Mouse (Mus musculus): ENCODE measurements at regions not wholly inside any gene's neighbourhood (a gene's known extent, or its start where the extent isn't known, plus 50 kb on each side); places are given as distances from the start of the nearest gene placed in this dataset.
A peak's percentile ranks its signal among the peaks of the same experiment; 100 is the strongest.

DNA sequence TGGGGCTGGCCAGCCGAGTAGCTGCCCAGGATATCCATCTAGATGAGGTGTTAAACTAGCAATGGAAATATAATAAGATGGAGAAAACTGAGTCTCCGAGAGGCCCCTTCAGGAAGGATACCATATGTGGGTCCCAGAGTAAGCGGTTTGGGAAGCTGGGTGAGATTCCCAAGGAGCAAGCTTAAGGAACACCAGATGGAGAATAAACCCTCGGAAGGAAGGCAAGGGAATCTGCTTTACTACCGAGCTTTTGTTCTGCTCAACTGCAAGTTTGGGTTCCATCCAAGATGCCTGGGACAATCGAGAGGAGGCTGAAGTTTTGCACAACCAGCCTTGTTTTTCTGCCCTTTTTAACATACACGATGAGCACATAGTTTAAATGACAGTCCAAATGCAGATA, 164.9 kb upstream of the Osr1 start:
- Histone ChIP-seq H3K9me3 (no peaks in the 10 kb centered on the region), H3K36me3 (no peaks in the 10 kb centered on the region), H3K27ac (no peak overlapping the region), H3K27me3 (ENCODE audit: insufficient read depth, poor library complexity, severe bottlenecking) (no peaks in the 10 kb centered on the region), H3K4me3 (no peak overlapping the region), H3K4me1 (no peaks in the 10 kb centered on the region)
- DNase-seq (ENCODE audit: low spot score) = no peak
- 76% methylated on average over 7 of the region's 7 CpGs for WGBS

DNA sequence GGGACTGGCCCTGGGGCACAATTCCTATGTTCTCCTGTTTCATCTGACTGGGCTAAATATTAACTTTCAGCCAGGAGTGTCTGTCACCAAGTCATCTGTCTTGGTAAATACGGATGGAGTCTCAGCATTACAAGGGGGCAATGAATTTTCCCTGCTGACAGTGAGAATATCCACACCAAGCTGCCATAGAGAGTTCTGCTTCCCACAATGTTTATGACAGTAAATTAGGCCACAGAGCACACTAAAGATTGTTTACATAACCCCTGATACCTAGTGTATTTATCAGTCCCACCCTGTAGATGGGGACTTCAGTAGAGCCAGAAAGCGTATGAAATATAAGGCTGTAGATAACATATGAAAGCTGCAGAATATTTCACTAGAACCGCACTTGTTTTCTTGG, 150.6 kb upstream of the Osr1 start:
- Histone ChIP-seq H3K4me3 (no peak overlapping the region), H3K9me3 (no peaks in the 10 kb centered on the region), H3K36me3 (no peaks in the 10 kb centered on the region), H3K4me1 (no peaks in the 10 kb centered on the region), H3K27me3 (ENCODE audit: insufficient read depth, poor library complexity, severe bottlenecking) (no peaks in the 10 kb centered on the region), H3K27ac (no peak overlapping the region)
- no peak for DNase-seq (ENCODE audit: low spot score)
- WGBS = 62% methylated on average over 3 of the region's 3 CpGs

DNA sequence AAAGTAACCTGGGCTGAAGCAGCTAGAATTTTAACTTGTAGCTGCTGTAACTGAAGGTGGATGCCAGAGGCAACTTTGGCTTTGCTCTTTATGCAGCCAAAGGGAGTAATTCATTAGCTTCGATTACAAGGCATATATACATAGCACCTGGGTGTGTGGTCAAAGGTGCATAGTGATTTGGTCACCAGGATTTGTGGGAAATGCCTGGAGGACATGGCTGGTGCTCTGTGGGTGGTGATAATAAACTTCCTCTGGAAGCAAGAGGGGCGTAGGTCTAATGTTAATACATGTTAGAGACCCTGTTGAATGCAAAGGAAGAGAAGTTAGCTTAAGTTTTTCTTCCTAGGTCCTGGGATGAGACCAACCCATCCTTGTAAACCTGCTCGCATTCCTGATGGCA, 139.3 kb upstream of the Osr1 start:
- WGBS = 72% methylated on average over 3 of the region's 3 CpGs
- Histone ChIP-seq H3K27me3 (ENCODE audit: insufficient read depth, poor library complexity, severe bottlenecking) (no peaks in the 10 kb centered on the region), H3K36me3 (no peaks in the 10 kb centered on the region), H3K4me3 (no peak overlapping the region), H3K27ac (no peak overlapping the region), H3K4me1 (no peaks in the 10 kb centered on the region), H3K9me3 (no peaks in the 10 kb centered on the region)
- no peak for DNase-seq (ENCODE audit: low spot score)

DNA sequence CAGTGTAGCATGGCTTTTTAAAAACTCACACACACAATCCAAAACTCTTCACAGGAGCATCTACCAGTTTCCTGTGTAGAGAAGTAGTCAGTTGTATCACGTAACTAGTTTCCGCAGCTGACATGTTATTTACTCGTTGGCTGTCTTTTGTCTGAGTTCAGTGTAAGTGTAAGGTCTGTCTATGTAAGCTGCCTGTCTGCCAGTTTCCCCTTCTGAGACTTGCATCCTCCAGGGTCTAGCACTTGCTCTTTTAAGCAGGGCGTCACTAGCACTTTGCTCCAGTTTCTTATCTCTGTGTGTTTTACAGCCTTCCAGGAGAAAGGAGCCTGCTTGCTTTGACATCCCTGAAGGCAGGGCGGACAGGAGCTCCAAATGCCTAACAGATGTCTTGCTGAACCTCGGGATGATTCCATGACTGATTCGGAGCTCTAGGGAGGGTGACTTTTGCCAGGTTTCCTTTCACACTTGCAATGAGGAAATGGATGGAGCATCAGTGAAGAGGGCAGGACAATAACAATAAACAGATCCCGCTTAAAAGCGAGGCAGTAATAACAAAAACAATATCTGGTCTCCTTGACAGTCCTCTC, 131.2 kb upstream of the Osr1 start:
- DNase-seq (ENCODE audit: low spot score) = no peak
- 21% methylated on average over 9 of the region's 9 CpGs for WGBS
- H3K9me3 ChIP-seq = no peaks in the 10 kb centered on the region
- H3K27ac ChIP-seq = no peak overlapping the region
- no peaks in the 10 kb centered on the region for H3K36me3 ChIP-seq
- peak overlapping the region; percentile 36; the same call in 1 of the 2 replicates for H3K4me3 ChIP-seq
- H3K4me1 ChIP-seq = peaks cover 12% of the 10 kb centered on the region
- H3K27me3 ChIP-seq (ENCODE audit: insufficient read depth, poor library complexity, severe bottlenecking) = no peaks in the 10 kb centered on the region

DNA sequence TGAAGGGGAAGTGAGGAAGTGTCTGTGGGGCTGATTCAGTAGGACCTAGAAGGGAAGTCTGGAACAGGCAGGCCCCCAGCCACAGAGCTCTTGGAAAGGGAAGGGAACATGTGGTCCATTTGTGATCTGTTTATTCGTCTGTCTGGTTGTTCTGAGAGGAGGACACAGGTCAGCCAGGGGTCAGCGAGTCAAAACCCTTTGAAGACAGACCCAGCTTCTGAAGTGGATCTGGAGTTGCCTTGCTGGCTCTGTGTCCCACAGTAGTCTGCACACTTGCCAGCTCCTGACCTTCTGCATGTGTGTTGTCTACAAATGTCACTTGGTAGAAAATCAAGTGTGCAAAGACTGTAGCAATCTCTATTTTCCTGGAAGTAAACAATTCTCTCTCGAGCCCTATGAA, 119.3 kb upstream of the Osr1 start:
- H3K36me3 ChIP-seq = no peaks in the 10 kb centered on the region
- no peak for DNase-seq (ENCODE audit: low spot score)
- no peak overlapping the region for H3K4me3 ChIP-seq
- H3K9me3 ChIP-seq = no peaks in the 10 kb centered on the region
- no peak overlapping the region for H3K27ac ChIP-seq
- 32% methylated on average over 3 of the region's 3 CpGs for WGBS
- H3K4me1 ChIP-seq = peaks cover 6% of the 10 kb centered on the region; the same call in 1 of the 2 replicates
- H3K27me3 ChIP-seq (ENCODE audit: insufficient read depth, poor library complexity, severe bottlenecking) = no peaks in the 10 kb centered on the region

DNA sequence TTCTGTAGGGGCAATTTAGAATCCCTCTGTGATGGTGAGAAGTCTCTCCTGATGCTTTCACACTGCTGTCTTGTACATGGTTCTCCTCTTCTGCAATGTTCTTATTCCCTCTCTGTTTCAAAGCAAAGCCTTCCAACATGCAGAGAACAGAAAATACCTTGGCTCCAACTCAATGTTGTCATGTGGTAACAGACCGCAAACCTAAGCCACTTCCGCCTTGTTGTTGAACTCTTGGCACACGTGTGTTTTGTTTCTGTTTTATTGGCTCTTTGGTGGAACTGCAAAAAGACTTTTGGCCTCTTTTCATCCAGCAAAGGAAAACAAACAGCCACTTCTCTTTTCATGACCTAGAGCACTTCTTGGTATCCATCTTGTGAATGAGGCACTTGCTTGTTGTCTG, 109.7 kb upstream of the Osr1 start:
- no peak overlapping the region for H3K27ac ChIP-seq
- no peaks in the 10 kb centered on the region for H3K36me3 ChIP-seq
- no peak overlapping the region for H3K4me3 ChIP-seq
- 84% methylated on average over 3 of the region's 3 CpGs for WGBS
- H3K4me1 ChIP-seq = no peaks in the 10 kb centered on the region
- no peaks in the 10 kb centered on the region for H3K9me3 ChIP-seq
- DNase-seq (ENCODE audit: low spot score) = no peak
- no peaks in the 10 kb centered on the region for H3K27me3 ChIP-seq (ENCODE audit: insufficient read depth, poor library complexity, severe bottlenecking)

DNA sequence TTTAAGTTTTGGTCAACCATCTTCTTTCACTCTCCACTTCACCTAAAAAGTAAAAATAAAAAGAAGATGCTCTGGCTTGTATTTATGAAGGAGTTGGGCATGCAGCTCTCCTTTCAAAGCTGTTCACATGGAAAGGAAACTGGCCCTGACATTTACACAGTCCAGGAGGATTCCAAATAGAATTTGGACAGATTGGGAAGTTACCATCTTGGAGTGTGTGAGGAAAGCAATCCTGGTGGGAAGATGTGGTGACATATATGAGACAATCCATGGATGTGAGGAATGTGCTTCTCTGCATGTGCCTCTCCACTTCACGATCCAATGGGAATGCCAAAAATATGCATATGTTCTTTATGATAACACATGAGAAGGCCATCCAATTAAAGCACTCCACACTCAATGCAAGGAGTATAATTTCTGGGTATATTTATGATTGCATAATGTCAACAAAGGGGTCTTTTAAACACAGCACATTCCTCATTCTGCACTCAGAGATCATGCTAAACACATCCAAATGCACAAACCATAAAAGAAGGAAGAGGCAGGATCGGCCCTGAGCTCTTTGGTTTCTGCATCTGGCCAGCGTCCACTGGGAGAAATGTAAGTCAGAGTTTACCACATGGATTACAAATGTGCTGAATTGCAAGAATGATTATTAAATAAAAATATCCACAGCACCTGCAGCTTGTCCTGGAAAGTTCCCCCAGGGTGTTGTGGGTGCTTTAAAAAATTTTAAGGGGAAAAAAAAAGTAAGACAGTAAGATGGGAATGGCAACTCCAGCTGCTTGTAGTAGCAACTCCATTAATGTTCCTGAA, 100.1 kb upstream of the Osr1 start:
- Histone ChIP-seq H3K9me3 (no peaks in the 10 kb centered on the region), H3K4me3 (no peak overlapping the region), H3K27me3 (ENCODE audit: insufficient read depth, poor library complexity, severe bottlenecking) (no peaks in the 10 kb centered on the region), H3K4me1 (no peaks in the 10 kb centered on the region), H3K36me3 (no peaks in the 10 kb centered on the region), H3K27ac (no peak overlapping the region)
- DNase-seq (ENCODE audit: low spot score) = no peak
- whole genome bisulfite sequencing = 72% methylated on average over 3 of the region's 3 CpGs

DNA sequence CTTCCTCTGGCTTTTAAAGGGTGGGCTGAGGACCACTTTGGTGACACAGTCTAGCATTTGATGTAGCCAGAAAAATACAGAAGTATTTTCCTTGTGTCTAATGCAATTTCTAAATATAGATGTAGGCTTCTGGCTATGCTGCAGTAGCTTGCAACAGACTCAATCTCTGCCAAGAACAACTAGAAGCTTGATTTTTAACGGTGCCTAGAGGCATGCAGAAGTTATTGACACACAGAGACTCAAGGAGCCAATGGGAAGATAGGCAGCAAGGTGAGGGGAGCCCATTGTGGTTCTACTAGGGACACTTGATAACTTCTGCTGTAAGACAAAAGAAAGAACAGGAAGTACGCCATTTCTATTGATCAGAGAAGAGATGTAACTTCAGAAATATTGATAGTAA, 94.1 kb upstream of the Osr1 start:
- no peak for DNase-seq (ENCODE audit: low spot score)
- no peaks in the 10 kb centered on the region for H3K27me3 ChIP-seq (ENCODE audit: insufficient read depth, poor library complexity, severe bottlenecking)
- H3K9me3 ChIP-seq = no peaks in the 10 kb centered on the region
- H3K4me3 ChIP-seq = no peak overlapping the region
- no peaks in the 10 kb centered on the region for H3K4me1 ChIP-seq
- no peak overlapping the region for H3K27ac ChIP-seq
- H3K36me3 ChIP-seq = no peaks in the 10 kb centered on the region
- WGBS = 58% methylated on average over 2 of the region's 2 CpGs

DNA sequence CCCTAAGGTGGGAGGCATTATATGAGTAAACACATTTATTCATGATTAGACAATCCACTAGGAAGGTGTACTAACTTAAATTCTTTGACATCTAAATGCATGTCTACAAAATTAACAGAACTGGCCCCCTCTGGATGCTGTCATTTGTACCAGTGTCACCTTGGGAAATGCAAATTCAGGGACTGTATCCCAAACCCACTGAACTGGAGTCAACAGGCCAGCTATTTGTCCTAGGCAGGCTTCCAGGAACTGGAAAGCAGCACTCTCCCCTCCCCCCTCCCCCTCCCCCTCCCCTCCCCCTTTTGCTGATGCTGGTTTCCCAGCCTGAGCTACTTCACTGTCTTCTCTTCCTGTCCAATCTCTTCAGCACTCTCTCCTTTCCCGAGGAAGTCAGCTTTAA, 91.7 kb upstream of the Osr1 start:
- Histone ChIP-seq H3K9me3 (no peaks in the 10 kb centered on the region), H3K4me3 (no peak overlapping the region), H3K27ac (no peak overlapping the region), H3K27me3 (ENCODE audit: insufficient read depth, poor library complexity, severe bottlenecking) (no peaks in the 10 kb centered on the region), H3K36me3 (no peaks in the 10 kb centered on the region), H3K4me1 (no peaks in the 10 kb centered on the region)
- DNase-seq (ENCODE audit: low spot score) = no peak
- WGBS = 47% methylated on average over 1 of the region's 1 CpGs

DNA sequence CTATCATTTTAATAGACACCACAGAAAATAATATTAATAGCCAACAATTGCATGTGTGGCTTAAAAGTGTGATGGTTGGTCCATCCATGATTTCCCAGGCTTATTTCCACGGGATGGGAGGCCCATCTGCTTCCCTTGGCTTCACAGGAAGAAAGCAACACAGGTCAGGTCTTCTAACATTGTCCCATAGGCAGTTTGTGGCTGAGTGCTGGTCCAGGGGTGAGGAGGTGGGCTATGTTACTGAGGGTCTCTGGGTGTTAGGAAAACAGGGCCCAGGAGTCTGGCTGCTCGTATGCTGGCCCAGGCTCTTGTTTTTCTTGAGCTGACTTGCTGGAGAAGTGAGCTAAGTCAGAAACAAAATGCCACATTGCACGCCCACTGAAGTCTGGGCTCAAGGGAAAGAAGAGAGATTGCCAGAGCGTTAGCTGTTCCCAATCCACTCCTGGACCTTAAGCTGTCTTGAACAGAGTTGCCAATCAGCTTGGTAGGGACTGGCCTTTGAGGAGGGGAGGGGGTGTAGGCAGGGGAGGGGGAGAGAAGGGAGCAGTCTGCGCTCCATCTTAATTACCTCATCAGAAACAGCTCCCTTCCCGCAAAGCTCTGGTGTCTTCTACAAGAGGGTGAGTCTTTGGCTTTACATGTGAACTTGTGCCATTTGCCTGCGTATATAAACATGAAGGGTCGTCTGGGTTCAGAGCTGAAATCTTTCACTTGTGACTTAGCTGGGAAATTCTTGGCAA, 82.1 kb upstream of the Osr1 start:
- Histone ChIP-seq H3K27me3 (ENCODE audit: insufficient read depth, poor library complexity, severe bottlenecking) (no peaks in the 10 kb centered on the region), H3K27ac (no peak overlapping the region), H3K4me3 (no peak overlapping the region), H3K36me3 (no peaks in the 10 kb centered on the region), H3K4me1 (no peaks in the 10 kb centered on the region), H3K9me3 (no peaks in the 10 kb centered on the region)
- no peak for DNase-seq (ENCODE audit: low spot score)
- WGBS = 67% methylated on average over 8 of the region's 8 CpGs

DNA sequence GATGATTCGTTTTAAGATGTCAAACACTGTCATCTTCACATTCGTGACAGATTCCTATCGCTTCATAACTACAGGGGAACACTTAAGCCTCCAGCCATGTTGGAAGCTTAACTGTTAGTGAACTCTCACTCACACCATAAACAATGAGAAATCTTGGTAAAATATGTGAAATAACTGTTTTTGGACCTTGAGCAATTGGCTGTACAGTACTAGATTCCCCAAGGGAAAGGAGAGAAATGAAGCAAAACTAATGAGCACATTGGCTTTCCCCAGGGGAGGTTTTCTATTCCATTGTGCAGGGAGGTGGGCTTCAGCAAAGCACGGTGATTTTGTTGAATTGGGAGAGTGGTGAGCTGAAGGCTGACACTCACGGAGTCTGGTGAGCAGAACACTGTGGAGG, 56.0 kb upstream of the Osr1 start:
- WGBS = 83% methylated on average over 5 of the region's 5 CpGs
- no peak for DNase-seq (ENCODE audit: low spot score)
- no peak overlapping the region for H3K4me3 ChIP-seq
- no peaks in the 10 kb centered on the region for H3K9me3 ChIP-seq
- H3K27ac ChIP-seq = no peak overlapping the region
- H3K27me3 ChIP-seq (ENCODE audit: insufficient read depth, poor library complexity, severe bottlenecking) = no peaks in the 10 kb centered on the region
- H3K4me1 ChIP-seq = no peaks in the 10 kb centered on the region
- no peaks in the 10 kb centered on the region for H3K36me3 ChIP-seq

DNA sequence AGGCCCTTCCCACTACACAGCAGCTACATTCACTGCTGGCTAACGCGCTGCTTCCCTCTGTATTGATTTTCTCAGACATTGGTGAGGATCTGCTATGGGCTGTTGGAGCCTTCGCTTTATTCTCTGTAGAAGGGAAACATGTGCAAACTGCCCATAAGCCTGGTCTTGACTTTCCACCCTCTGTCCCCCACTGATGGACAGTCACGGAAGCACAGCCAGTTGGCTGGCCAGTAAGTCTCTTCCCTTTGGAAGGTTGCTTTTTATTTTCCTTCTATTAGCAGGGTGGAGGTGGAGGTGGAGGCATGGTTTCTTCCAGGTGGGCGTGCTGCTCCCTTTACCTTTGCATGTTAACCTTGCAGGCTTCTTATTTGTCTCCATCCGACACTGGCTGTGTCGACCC, 51.1 kb upstream of the Osr1 start:
- DNase-seq (ENCODE audit: low spot score) = no peak
- Histone ChIP-seq H3K27ac (no peak overlapping the region), H3K9me3 (no peaks in the 10 kb centered on the region), H3K4me1 (no peaks in the 10 kb centered on the region), H3K27me3 (ENCODE audit: insufficient read depth, poor library complexity, severe bottlenecking) (no peaks in the 10 kb centered on the region), H3K4me3 (no peak overlapping the region), H3K36me3 (no peaks in the 10 kb centered on the region)
- WGBS = 81% methylated on average over 7 of the region's 7 CpGs

DNA sequence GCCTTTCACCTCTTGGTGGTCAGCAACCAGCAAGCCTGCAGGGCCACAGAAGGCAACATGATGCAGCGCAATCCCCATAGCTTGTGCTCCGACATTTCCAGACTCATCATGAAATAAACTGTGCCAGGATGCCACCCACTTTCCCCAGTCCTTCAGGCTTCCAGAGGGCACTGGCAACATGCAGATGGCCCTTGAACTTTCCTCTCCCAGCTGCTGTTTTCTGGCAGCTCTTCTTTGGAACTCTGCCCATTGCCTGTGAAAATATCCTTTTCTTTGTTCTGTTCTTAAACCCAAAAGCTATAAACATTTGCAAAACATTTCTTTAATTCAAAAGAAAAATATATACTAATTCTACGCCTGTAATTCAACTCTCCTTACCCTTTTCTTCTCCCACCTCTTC, 50.6 kb upstream of the Osr1 start:
- no peaks in the 10 kb centered on the region for H3K27me3 ChIP-seq (ENCODE audit: insufficient read depth, poor library complexity, severe bottlenecking)
- 85% methylated on average over 3 of the region's 3 CpGs for WGBS
- H3K4me3 ChIP-seq = no peak overlapping the region
- no peak overlapping the region for H3K27ac ChIP-seq
- DNase-seq (ENCODE audit: low spot score) = no peak
- H3K4me1 ChIP-seq = no peaks in the 10 kb centered on the region
- H3K36me3 ChIP-seq = no peaks in the 10 kb centered on the region
- no peaks in the 10 kb centered on the region for H3K9me3 ChIP-seq
